Mouse (Mus musculus): ENCODE measurements around the gene Muc2. TPM values are rescaled to one million over a fixed set of nuclear protein-coding genes. Genes with fewer than 3 reads are reported as not detected.
"Not testable (repeated sequence)": the region's sequence is repeated elsewhere in the genome, so short reads cannot be mapped to it uniquely, and the experiment has no call there.

Muc2 gene
- polyA plus RNA-seq, 1 experiment from 2014 or later, result 22.1 TPM

GRCm38 (mm10) chr7:141669097-141669496, 21.0 kb upstream of the Muc2 start:
- H3K4me1 ChIP-seq (ENCODE audit: control insufficient read depth, insufficient read depth, low read length); H3K4me2 ChIP-seq (ENCODE audit: low read depth, low read length); H3K27me3 ChIP-seq (replicated peaks; ENCODE audit: control insufficient read depth, insufficient read depth, low read length); H3K27ac ChIP-seq (ENCODE audit: low read length); ATAC-seq; H3K4me3 ChIP-seq (ENCODE audit: low read length); H3K9me3 ChIP-seq (ENCODE audit: control insufficient read depth, low read length); H3K9ac ChIP-seq (ENCODE audit: low read depth, low read length); H3K36me3 ChIP-seq (ENCODE audit: control insufficient read depth, insufficient read depth, low read length): not testable (repeated sequence)
- 74% methylated on average over 3 of the region's 3 CpGs for WGBS

GRCm38 (mm10) chr7:141670999-141671398, 19.1 kb upstream of the Muc2 start:
- no peak for ATAC-seq
- no peak overlapping the region for H3K4me2 ChIP-seq (ENCODE audit: low read depth, low read length)
- H3K9ac ChIP-seq (ENCODE audit: low read depth, low read length), result no peak overlapping the region
- no peak overlapping the region for H3K27ac ChIP-seq (ENCODE audit: low read length)
- H3K36me3 ChIP-seq (ENCODE audit: control insufficient read depth, insufficient read depth, low read length), result no peaks in the 10 kb centered on the region
- 80% methylated on average over 4 of the region's 4 CpGs for WGBS
- H3K9me3 ChIP-seq (ENCODE audit: control insufficient read depth, low read length), result no peaks in the 10 kb centered on the region
- no peaks in the 10 kb centered on the region for H3K4me1 ChIP-seq (ENCODE audit: control insufficient read depth, insufficient read depth, low read length)
- no peak overlapping the region for H3K4me3 ChIP-seq (ENCODE audit: low read length)
- no peaks in the 10 kb centered on the region for H3K27me3 ChIP-seq (replicated peaks; ENCODE audit: control insufficient read depth, insufficient read depth, low read length)

GRCm38 (mm10) chr7:141671626-141672291, 18.4 kb upstream of the Muc2 start:
- Histone ChIP-seq H3K36me3 (ENCODE audit: control insufficient read depth, insufficient read depth, low read length) (no peaks in the 10 kb centered on the region), H3K9ac (ENCODE audit: low read depth, low read length) (no peak overlapping the region), H3K4me3 (ENCODE audit: low read length) (no peak overlapping the region), H3K27ac (ENCODE audit: low read length) (no peak overlapping the region), H3K27me3 (replicated peaks; ENCODE audit: control insufficient read depth, insufficient read depth, low read length) (no peaks in the 10 kb centered on the region), H3K4me1 (ENCODE audit: control insufficient read depth, insufficient read depth, low read length) (no peaks in the 10 kb centered on the region), H3K9me3 (ENCODE audit: control insufficient read depth, low read length) (no peaks in the 10 kb centered on the region), H3K4me2 (ENCODE audit: low read depth, low read length) (no peak overlapping the region)
- WGBS, result 84% methylated on average over 5 of the region's 5 CpGs
- ATAC-seq, result peak; percentile 74

- no peak overlapping the region for H3K9ac ChIP-seq (ENCODE audit: low read depth, low read length)
- H3K27me3 ChIP-seq (replicated peaks; ENCODE audit: control insufficient read depth, insufficient read depth, low read length), result no peaks in the 10 kb centered on the region
- H3K4me2 ChIP-seq (ENCODE audit: low read depth, low read length), result no peak overlapping the region
- H3K9me3 ChIP-seq (ENCODE audit: control insufficient read depth, low read length), result no peaks in the 10 kb centered on the region
- ATAC-seq, result no peak
- H3K4me1 ChIP-seq (ENCODE audit: control insufficient read depth, insufficient read depth, low read length), result no peaks in the 10 kb centered on the region
- 84% methylated on average over 4 of the region's 4 CpGs for WGBS
- no peak overlapping the region for H3K27ac ChIP-seq (ENCODE audit: low read length)
- H3K4me3 ChIP-seq (ENCODE audit: low read length), result no peak overlapping the region
- H3K36me3 ChIP-seq (ENCODE audit: control insufficient read depth, insufficient read depth, low read length), result no peaks in the 10 kb centered on the region
Measured at GRCm38 (mm10) chr7:141678922-141679321, 11.2 kb upstream of the Muc2 start.

- Histone ChIP-seq H3K9me3 (ENCODE audit: control insufficient read depth, low read length) (no peaks in the 10 kb centered on the region), H3K36me3 (ENCODE audit: control insufficient read depth, insufficient read depth, low read length) (no peaks in the 10 kb centered on the region), H3K9ac (ENCODE audit: low read depth, low read length) (no peak overlapping the region), H3K27ac (ENCODE audit: low read length) (no peak overlapping the region), H3K4me1 (ENCODE audit: control insufficient read depth, insufficient read depth, low read length) (no peaks in the 10 kb centered on the region), H3K4me3 (ENCODE audit: low read length) (no peak overlapping the region), H3K27me3 (replicated peaks; ENCODE audit: control insufficient read depth, insufficient read depth, low read length) (peaks cover 13% of the 10 kb centered on the region; the same call in 1 of the 2 replicates), H3K4me2 (ENCODE audit: low read depth, low read length) (no peak overlapping the region)
- ATAC-seq, result peak; percentile 26; the same call in 1 of the 2 replicates
- WGBS, result 50% methylated on average over 10 of the region's 10 CpGs
Measured at GRCm38 (mm10) chr7:141687330-141687729, 2.8 kb upstream of the Muc2 start.

- peak overlapping the region; percentile 46 for H3K4me2 ChIP-seq (ENCODE audit: low read depth, low read length)
- H3K36me3 ChIP-seq (ENCODE audit: control insufficient read depth, insufficient read depth, low read length), result no peaks in the 10 kb centered on the region
- H3K27me3 ChIP-seq (replicated peaks; ENCODE audit: control insufficient read depth, insufficient read depth, low read length), result peaks cover 10% of the 10 kb centered on the region
- no peak for ATAC-seq
- no peaks in the 10 kb centered on the region for H3K9me3 ChIP-seq (ENCODE audit: control insufficient read depth, low read length)
- H3K27ac ChIP-seq (ENCODE audit: low read length), result no peak overlapping the region
- H3K4me1 ChIP-seq (ENCODE audit: control insufficient read depth, insufficient read depth, low read length), result no peaks in the 10 kb centered on the region
- H3K4me3 ChIP-seq (ENCODE audit: low read length), result 0 out of 2 replicates have a peak overlapping the region, but pooled peaks have one; percentile 13
- 44% methylated on average over 30 of the region's 30 CpGs for WGBS
- H3K9ac ChIP-seq (ENCODE audit: low read depth, low read length), result 0 out of 2 replicates have a peak overlapping the region, but pooled peaks have one; percentile 35
Measured at GRCm38 (mm10) chr7:141693591-141694273, 3.6 kb downstream of the Muc2 start.

- no peak for ATAC-seq
- 74% methylated on average over 5 of the region's 5 CpGs for WGBS
- no peak overlapping the region for H3K4me2 ChIP-seq (ENCODE audit: low read depth, low read length)
Measured at GRCm38 (mm10) chr7:141694274-141694639, 4.1 kb downstream of the Muc2 start.

GRCm38 (mm10) chr7:141696538-141696937, 6.4 kb downstream of the Muc2 start:
- Histone ChIP-seq H3K4me2 (ENCODE audit: low read depth, low read length) (no peak overlapping the region), H3K36me3 (ENCODE audit: control insufficient read depth, insufficient read depth, low read length) (no peaks in the 10 kb centered on the region), H3K27me3 (replicated peaks; ENCODE audit: control insufficient read depth, insufficient read depth, low read length) (peaks cover 10% of the 10 kb centered on the region), H3K4me3 (ENCODE audit: low read length) (no peak overlapping the region), H3K4me1 (ENCODE audit: control insufficient read depth, insufficient read depth, low read length) (no peaks in the 10 kb centered on the region), H3K9me3 (ENCODE audit: control insufficient read depth, low read length) (no peaks in the 10 kb centered on the region), H3K27ac (ENCODE audit: low read length) (no peak overlapping the region), H3K9ac (ENCODE audit: low read depth, low read length) (no peak overlapping the region)
- no peak for ATAC-seq
- WGBS, result 85% methylated on average over 13 of the region's 13 CpGs

More at GRCm38 (mm10) chr7:141694274-141694639, 4.1 kb downstream of the Muc2 start:
- H3K9me3 ChIP-seq (ENCODE audit: control insufficient read depth, low read length), result no peaks in the 10 kb centered on the region
- H3K4me3 ChIP-seq (ENCODE audit: low read length), result no peak overlapping the region
- no peak overlapping the region for H3K9ac ChIP-seq (ENCODE audit: low read depth, low read length)
- H3K4me1 ChIP-seq (ENCODE audit: control insufficient read depth, insufficient read depth, low read length), result no peaks in the 10 kb centered on the region
- H3K27me3 ChIP-seq (replicated peaks; ENCODE audit: control insufficient read depth, insufficient read depth, low read length), result peaks cover 10% of the 10 kb centered on the region
- H3K36me3 ChIP-seq (ENCODE audit: control insufficient read depth, insufficient read depth, low read length), result no peaks in the 10 kb centered on the region
- H3K27ac ChIP-seq (ENCODE audit: low read length), result no peak overlapping the region

GRCm38 (mm10) chr7:141699556-141700220, 9.5 kb downstream of the Muc2 start:
- 68% methylated on average over 8 of the region's 8 CpGs for WGBS
- H3K4me3 ChIP-seq (ENCODE audit: low read length), result no peak overlapping the region
- H3K4me2 ChIP-seq (ENCODE audit: low read depth, low read length), result no peak overlapping the region
- H3K9ac ChIP-seq (ENCODE audit: low read depth, low read length), result no peak overlapping the region
- H3K9me3 ChIP-seq (ENCODE audit: control insufficient read depth, low read length), result no peaks in the 10 kb centered on the region
- H3K27me3 ChIP-seq (replicated peaks; ENCODE audit: control insufficient read depth, insufficient read depth, low read length), result no peaks in the 10 kb centered on the region; the same call in 1 of the 2 replicates
- no peak overlapping the region for H3K27ac ChIP-seq (ENCODE audit: low read length)
- ATAC-seq, result peak; percentile 71
- H3K4me1 ChIP-seq (ENCODE audit: control insufficient read depth, insufficient read depth, low read length), result no peaks in the 10 kb centered on the region
- H3K36me3 ChIP-seq (ENCODE audit: control insufficient read depth, insufficient read depth, low read length), result no peaks in the 10 kb centered on the region
